Mouse (Mus musculus): ENCODE measurements around the gene Rad51. TPM values are rescaled to one million over a fixed set of nuclear protein-coding genes. Genes with fewer than 3 reads are reported as not detected.
A peak's percentile ranks its signal among the peaks of the same experiment; 100 is the strongest.

The Rad51 gene
- total RNA-seq, 2 experiments from 2014 or later = 2.6 to 3.1 TPM

DNA sequence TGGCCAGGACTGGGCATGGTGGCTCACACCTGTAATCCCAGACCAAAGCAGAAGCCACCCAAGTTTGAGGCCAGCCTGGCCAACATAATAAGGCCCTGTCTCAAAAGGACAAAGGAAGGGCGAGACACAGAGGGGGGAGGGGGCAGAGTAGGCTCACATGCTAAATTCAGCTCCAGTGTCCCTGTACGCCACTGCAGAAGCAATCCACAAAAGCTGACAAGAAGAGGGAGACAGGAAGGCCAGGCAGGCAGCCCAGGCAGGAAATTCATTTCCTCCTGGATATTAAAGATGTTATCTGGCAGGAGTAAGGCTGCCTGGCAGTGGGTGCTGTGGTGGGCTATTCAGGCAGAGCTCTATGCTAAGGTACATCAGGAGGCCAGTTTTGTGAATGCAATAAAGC, 48.7 kb downstream of the Rad51 start:
- DNase-seq = no peak
- intact Hi-C loops (cut with DNase I; ENCODE audit: low total_unique reads) = no loop called here

DNA sequence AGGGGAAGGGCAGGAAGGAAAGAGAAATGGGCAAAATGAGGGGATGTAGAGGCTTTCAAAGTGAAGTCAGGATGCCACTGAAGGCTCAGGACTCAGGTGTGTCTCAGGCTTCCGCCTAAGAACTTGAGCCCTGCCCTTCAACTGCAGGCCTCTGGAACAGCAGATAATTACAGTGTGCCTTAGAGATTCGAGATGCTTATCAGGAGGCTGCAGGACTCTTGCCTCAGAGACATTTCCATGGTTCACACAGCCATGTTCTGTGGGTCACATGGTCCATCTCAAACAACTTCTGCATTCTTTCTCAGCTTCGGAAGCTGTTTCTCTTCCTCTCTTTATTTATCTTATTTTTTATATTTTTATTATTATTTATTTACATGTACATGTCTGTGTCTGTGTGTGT, 50.5 kb downstream of the Rad51 start:
- intact Hi-C loops (cut with DNase I; ENCODE audit: low total_unique reads) = no loop called here
- no peak for DNase-seq

DNA sequence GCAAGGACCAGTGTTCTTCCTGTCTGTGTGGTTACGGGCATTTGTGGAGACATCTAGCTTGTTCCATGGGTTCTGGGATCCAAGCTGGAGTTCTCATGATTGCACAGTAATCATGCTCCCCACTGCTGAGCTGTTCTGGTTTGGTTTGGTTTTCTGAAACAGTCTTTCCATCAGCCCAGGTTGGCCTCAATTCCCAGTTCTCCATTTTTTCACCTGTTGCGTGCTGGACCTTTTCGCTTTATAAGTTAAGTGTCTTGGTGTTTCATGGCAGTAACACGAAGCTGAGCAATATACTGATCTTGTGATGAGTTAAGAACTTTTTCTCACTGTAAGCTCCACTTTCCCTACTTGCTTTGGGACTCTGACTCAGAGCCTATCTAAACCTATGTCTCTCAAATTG, 51.4 kb downstream of the Rad51 start:
- intact Hi-C loops (cut with DNase I; ENCODE audit: low total_unique reads) = no loop called here
- no peak for DNase-seq

DNA sequence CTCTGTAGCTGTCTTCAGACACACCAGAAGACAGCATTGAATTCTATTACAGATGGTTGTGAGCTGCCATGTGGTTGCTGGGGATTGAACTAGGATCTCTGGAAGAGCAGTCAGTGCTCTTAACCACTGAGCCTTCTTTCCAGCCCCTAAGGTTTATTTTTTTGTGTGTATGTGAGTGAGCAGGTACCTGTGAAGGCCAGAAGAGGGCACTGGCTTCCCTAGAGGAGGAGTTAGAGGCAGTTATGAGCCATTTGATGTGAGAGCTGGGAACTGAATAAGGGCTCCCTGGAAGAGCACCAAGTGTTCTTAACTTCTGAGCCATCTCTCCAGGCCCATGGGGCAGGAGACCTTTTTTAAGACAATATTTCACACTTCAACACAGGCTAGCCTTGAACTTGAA, 52.8 kb downstream of the Rad51 start:
- intact Hi-C loops (cut with DNase I; ENCODE audit: low total_unique reads) = no loop called here
- no peak for DNase-seq

DNA sequence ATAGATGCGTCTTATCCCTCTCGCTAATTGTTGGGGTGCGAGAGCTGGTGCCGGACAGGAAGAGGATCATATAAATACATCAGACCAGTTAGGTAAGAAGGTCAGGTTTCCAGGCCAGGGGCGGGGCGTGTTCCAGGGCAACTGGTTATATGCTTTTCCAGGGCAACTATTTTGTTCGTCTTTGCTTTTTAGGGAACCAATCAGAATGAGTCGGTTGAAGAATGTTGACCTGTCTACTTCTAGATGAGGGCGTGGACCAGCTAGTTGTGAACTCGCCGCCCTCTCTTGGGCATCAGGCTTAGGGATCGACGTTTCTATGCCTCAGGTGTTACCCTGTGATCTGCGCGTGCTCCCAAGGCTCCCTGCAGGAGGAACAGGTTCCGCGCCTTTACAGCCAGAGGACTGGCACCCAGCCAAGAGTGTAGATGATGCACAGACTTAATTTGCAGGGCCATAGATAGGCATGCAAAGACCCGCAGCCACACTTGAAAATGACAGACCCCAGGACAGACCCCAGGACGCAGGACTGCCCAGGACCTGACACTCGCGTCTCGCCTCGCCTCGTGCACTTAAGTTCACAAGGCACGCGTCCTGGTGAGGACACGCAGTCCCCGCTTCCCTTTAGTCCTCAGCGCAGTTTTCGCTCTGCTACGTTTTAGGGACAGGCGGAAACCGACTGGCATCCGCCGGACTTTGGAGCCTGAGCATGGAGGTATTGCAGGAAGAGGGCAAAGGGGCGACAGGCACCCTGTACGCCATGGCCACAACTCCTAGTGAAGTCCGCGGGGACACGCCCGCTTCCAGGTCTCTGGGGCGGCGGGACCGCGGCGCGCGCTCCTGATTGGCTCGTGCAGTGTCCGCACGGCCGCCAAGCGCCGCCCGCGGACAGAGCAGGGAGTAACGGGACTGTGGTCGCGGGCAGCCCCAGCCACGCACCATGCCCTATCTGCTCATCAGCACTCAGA, 54.6 kb downstream of the Rad51 start, which contains the start of gene Gchfr:
Gene Gchfr, plus strand, starts transcription at position 873 of the 965 bp plus-strand sequence.
- peak; percentile 53 for DNase-seq
- intact Hi-C loops (cut with DNase I; ENCODE audit: low total_unique reads) = no loop called here

DNA sequence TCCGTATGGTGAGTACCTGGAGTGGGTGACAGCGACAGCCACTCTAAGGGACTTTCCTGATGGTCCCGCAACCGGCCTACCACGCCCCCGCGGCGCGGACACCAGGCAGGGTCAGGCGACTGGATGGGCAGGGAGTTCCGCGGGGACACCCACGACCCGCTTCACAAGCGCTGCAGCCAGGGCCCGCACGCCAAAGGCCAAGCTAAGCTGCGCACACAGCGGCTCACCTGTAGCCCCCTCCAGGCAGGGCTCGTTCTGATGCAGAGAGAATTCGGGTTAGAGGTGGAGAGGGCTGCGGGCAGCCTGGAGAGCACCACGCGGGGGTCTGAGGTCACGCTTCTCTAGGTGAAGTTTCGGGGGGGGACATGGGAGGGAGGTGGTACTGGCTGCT, 55.3 kb downstream of the Rad51 start:
- DNase-seq = no peak
- intact Hi-C loops (cut with DNase I; ENCODE audit: low total_unique reads) = no loop called here

DNA sequence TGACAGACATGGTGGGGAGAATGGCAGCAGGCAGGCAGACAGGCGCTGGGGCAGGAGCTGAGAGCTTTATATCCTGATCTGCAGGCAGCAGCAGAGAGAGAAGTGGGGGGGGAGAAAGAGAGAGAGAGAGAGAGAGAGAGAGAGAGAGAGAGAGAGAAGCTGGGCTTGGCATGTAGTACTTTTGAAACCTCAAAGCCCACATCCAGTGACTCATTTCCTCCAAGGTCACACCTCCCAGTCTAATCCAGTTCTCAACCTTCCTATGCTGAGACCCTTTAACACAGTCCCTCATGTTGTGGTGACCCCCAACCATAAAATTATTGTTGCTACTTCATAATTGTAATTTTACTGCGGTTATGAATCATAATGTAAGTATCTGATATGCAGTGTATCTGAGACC, 57.7 kb downstream of the Rad51 start:
- DNase-seq = no peak
- intact Hi-C loops (cut with DNase I; ENCODE audit: low total_unique reads) = no loop called here

DNA sequence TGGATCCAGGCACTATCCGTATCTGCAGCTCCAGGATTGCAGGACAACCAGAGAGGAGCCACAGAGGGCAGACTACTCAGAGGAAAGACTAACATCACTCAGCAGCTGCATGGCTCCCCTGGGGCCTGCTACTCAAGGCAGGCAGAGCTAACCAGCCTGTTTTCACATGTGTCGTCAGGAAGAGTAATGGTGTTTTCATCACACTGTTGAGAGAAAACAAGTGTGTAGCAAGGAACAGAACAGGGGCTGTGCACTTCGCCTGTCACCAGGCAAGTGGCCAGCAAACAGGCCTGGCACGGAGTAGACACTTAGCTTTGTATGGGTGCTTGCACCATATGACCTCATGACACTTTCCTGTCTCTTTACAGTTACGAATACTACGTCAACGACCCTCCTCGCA, 59.0 kb downstream of the Rad51 start:
- intact Hi-C loops (cut with DNase I; ENCODE audit: low total_unique reads) = no loop called here
- no peak for DNase-seq

DNA sequence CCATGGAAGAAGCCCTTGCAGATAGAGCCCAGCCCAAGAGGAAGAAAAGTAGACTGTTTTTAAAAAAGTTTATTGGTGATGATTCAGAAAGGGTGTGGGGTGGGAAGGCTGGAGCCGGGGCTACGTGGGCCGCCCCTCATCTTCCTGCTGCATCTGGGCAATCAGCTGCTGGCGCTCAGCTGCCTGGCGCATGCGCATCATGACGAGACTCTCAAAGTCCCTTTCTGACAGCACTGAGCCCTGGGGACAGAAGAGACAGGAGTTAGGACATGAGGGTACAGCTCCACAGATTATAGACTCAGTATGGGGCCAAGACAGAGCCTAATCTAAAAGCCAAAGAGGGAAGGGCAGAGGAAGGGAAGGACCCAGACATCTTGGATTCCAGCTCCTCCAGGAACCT, 59.9 kb downstream of the Rad51 start:
- DNase-seq = no peak
- intact Hi-C loops (cut with DNase I; ENCODE audit: low total_unique reads) = no loop called here

DNA sequence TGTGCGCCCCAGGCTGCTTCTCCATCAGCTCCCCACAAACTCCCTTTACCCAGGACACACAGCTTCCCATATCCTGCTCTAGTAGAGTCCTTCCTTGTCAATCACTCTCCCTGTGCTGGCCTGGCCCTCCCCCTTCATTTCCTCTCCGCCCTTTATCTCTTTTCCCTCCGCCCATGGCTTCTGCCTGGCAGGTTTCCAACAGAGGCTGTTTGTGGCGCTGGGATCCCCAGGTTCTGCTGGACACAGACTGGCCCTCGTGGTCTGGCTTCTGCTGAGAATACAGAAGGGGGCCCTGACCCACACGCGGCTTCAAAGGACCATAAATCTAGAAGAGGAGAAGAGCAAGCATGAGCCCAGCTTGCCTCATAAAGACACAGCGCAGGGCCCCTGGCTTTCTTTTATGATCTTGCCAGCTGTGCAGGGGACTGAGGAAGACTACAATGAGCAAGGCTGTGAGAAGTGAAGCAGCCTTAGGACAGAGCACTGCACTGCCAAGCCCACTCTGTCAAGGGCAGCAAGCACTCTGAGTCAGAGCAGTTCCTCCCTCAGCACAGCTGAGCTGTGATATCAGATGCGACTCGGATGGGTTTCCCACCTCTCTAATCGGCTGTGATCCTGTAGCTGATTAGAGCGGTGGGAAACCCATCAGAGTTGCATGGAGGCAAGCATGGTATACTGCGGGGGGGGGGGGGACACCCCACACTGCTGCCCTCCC, 60.4 kb downstream of the Rad51 start:
- intact Hi-C loops (cut with DNase I; ENCODE audit: low total_unique reads) = no loop called here
- peak; percentile 67 for DNase-seq

DNA sequence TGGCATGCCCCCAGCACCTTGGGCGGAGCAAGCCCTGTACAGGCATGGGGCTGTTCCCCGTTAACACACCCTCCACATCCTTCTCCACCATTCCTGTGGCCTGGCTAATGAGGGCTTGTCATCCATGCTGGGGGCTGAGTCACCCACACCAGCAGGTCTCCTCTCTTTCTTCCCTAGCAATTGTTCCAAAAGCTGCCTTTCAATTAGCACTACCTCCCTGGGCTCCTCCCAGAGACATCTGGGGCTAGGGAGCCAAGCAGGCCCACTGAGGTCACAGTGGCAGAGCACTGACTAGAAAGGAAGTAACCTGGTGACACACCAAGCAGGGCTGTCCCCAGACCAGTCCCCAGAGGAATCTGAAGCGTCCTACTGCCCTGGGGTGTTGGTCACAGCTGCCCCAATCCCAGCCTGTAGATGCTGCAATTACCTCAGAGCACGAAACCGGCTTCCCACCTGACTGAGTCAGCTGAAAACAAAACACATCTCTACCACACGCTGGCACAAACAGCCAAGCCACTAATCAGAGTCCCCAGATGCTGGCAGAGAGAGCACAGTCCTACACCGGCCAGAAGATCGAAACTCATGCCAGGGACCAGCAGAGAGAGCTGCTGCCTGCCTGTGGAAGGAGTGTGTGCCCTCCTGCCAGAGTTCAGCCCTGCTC, 61.5 kb downstream of the Rad51 start, which contains the start of gene Gm14137:
Gene Gm14137, plus strand, starts transcription at position 519 of the 661 bp plus-strand sequence.
- intact Hi-C loops (cut with DNase I; ENCODE audit: low total_unique reads) = no loop called here
- no peak for DNase-seq

DNA sequence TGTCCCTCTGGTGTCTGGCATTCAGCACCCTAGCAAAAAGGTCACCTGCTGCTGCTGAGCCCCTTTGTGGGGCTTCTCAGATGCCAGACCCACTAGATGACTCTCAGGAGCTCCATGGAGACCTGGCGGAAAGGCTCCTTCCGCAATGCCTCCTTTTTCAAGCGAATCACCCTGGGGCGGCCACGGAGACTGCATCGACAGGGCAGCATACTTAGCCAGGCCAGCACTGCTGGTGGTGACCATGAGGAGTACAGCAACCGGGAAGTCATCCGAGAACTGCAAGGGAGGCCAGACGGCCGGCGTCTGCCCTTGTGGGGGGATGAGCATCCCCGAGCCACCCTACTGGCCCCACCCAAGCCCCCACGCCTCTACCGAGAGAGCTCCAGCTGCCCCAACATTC, 62.3 kb downstream of the Rad51 start:
- intact Hi-C loops (cut with DNase I; ENCODE audit: low total_unique reads) = no loop called here
- no peak for DNase-seq

DNA sequence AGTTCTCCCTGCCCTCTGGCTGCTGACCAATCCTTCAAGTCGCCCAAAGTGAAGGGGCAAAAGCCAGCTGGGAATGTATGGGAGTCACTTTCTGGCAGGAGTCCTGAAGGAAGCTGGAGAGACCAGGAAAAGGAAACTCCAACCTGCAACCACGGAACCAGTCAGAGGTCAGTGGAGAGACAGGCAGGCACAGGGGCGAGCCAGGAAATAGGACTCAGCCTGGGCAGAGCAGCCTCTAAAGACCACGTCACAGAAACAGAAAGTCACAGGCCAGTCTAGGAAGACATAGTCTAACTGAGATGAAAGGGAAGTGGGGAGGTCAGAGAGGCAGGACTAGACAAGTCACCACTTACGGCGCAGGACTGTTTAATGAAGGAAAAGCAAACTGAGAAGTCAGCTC, 63.0 kb downstream of the Rad51 start:
- intact Hi-C loops (cut with DNase I; ENCODE audit: low total_unique reads) = no loop called here
- no peak for DNase-seq

DNA sequence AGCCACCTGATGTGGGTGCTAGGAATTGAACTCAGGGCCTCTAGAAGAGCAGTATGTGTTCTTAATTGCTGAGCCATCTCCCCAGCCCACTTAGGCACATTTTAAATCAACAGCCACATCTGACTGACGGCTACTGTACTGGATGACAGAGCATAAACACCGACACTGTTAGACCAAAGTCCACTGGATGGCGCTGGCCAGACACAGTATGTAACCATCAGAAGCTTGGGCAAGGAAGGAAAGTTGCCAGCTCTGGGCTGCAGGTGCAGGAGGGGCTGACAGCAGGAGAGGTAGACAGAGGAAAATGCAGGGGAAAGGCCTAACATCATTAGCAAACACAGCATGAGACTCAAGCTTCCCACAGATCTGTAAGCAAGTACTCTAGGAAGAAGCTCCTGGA, 64.2 kb downstream of the Rad51 start:
- intact Hi-C loops (cut with DNase I; ENCODE audit: low total_unique reads) = no loop called here
- DNase-seq = no peak

DNA sequence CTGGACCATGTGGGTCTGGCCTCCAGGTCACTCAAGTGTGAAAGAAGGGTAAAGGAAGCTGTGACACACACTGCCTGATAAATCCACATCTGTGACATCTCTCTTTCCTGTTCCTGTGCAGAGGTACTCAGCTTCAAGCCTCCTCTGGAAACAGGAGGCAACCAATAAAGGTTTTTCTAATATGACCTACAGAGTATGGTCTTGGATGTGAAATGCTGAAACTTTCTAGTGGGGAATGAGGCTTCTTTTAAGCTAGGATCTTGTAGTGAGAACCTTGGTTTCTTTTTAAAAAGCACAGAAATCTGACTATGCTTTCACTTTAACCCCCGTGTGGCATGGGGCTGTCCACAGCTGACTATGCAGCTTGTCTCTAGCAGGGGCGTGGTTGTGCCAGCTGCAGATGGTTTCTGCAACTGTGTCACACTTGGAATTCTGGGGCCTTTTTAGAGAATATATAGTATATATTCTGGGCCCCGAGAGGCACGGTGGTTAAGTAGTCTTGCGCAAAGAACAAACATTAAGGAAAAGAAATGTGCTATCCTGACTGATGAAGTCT, 64.9 kb downstream of the Rad51 start:
- DNase-seq = no peak
- intact Hi-C loops (cut with DNase I; ENCODE audit: low total_unique reads) = no loop called here

DNA sequence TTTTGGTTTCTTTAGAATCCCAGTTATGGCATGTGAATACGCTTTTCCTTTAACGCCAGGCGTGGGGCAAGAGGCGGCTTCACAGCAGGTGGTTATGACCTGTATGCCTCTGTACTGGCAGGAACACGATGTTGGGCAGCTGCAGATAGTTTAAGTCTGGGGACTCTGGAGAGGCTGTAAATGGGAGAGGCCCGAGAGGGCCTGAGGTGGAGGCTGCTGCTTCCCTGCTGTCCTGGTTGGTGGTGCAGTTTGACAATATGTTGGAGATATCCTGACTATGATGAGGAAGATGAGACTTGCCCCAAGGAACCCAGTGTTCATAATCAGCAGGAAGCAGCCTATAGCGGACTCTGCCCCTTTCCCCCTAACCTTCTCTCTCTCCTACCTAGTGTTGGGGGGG, 70.3 kb downstream of the Rad51 start:
- intact Hi-C loops (cut with DNase I; ENCODE audit: low total_unique reads) = no loop called here
- DNase-seq = no peak

DNA sequence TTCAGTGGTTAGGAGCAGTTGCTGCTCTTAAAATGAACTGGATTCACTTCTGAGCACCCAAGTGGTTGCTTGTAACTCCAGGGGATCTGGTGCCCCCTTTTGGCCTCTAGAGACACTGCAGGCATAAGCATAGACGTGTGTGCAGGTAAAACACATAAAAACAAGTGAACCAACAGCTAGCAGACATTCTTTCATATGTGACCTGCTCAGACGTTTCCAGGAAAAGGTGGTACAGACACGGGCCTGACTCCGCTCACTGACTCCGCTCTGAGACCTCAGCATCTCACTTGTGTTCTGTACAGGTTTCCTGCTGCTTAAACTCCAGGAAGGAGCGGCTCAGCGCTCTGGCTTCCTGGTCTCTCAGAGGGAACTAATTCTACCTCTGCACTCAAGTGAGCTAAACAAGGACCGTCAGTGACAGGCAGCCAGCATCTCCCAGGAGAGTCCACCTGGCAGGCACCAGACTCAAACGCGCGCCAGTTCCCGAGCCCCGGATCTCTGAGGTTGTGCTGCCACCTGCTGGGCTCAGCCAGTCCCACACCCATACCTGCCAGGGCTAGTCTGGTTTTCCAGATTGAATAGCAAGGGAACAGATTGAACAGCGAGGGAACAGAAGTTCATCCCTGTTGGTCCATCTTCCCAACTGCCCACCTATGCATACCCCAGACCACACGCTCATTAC, 76.6 kb downstream of the Rad51 start:
- peak; percentile 85 for DNase-seq
- intact Hi-C loops (cut with DNase I; ENCODE audit: low total_unique reads) = loop anchor here (5.0 kb wide), 2 partner anchors 72 to 152 kb away; no protein-coding TSS in a partner anchor

DNA sequence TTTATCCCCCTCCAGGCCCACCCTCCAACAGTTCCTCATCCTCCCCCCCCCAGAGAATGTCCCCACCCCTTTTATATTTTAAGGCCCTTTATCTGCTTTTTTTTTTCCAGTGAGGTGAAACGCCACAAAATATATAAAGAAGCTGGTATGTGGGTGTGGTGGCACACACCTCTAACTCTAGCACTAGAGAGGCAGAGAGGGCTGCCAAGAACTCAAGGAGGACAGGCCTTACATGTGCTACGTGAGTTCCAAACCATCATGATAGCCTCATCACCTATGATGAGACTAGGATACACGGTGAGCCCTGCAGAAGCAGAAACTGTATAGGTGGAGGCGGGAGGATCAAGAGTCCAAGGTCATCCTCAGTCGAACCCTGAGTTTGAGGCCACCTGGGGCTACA, 78.4 kb downstream of the Rad51 start:
- intact Hi-C loops (cut with DNase I; ENCODE audit: low total_unique reads) = no loop called here
- no peak for DNase-seq

DNA sequence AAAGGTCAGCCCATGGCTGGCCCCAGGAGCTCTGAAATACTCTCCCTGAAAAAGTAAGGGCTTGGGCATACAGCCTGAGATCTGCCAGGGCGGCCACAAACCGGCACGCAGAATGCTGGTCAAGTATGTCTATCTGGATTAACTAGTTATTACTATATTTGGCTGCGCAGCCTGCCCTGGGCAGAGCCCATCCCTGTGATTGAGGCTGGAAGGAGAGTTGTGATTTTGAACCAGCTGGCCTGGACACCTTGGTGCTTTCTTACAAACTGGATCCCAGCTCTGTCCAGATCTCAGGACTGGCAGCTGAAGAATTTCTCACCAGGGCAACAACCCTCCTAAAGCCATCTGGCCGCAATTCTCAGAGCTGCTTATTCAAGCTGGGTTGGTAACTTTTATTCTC, 81.5 kb downstream of the Rad51 start:
- intact Hi-C loops (cut with DNase I; ENCODE audit: low total_unique reads) = no loop called here
- DNase-seq = peak; percentile 62

All from gastrocnemius, postnatal 14 days (tissue).